Mouse (Mus musculus): ENCODE measurements at regions not wholly inside any gene's neighbourhood (a gene's known extent, or its start where the extent isn't known, plus 50 kb on each side); places are given as distances from the start of the nearest gene placed in this dataset.
"Not testable (repeated sequence)": the region's sequence is repeated elsewhere in the genome, so short reads cannot be mapped to it uniquely, and the experiment has no call there.

DNA sequence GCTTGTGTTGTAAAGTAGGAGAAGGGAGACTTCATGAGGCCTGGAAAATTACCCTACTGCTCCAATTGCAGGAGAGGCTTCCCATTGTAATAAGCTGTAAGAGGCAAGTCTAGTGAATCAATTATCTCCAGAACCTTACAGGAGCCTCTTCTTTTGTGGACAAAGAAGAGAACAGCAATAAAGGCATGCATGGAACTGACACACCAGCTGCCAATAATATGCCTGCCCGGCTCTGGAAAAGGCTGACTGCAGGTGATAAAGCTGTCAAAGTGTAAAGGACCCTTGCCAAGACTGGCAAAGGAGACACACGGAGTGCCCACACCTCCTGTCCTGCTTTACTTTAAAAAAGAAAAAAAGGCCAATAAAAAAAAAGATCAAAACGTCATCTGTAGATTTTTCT is 209.0 kb downstream of the Faxc start:
- H3K36me3 ChIP-seq (replicated peaks), result no peaks in the 10 kb centered on the region
- H3K9ac ChIP-seq, result no peak overlapping the region
- no peak for ATAC-seq (replicated peaks)
- no peaks in the 10 kb centered on the region; the same call in 1 of the 2 replicates for H3K4me1 ChIP-seq
- no peak overlapping the region for H3K27ac ChIP-seq
- no peaks in the 10 kb centered on the region for H3K9me3 ChIP-seq
- H3K4me3 ChIP-seq, result no peak overlapping the region
- 39% methylated on average over 3 of the region's 3 CpGs for WGBS
- no peaks in the 10 kb centered on the region for H3K27me3 ChIP-seq (replicated peaks)
- H3K4me2 ChIP-seq, result no peak overlapping the region

DNA sequence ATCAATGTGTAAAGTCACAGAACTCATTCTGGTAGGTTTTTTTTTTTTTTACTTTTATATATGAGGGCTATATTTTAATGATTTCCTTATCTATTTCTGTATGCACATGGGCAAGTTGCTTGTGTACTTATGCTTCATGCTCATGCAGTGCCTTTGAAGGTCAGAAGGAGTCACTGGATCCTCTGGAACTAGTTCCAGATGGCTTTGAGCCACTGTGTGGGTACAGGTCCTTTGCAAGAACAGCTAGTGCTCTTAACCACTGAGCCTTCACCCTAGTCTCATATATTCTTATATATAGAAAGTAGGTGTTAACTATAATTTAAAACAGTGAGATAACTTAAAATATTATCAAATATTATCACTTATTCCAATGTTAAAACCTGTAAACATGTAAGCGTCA is 212.4 kb downstream of the Faxc start:
- no peaks in the 10 kb centered on the region for H3K9me3 ChIP-seq
- no peak overlapping the region for H3K9ac ChIP-seq
- WGBS, result 98% methylated on average over 1 of the region's 1 CpGs
- no peak overlapping the region for H3K4me2 ChIP-seq
- H3K27ac ChIP-seq, result no peak overlapping the region
- H3K27me3 ChIP-seq (replicated peaks), result no peaks in the 10 kb centered on the region
- no peak for ATAC-seq (replicated peaks)
- no peaks in the 10 kb centered on the region for H3K36me3 ChIP-seq (replicated peaks)
- H3K4me1 ChIP-seq, result no peaks in the 10 kb centered on the region; the same call in 1 of the 2 replicates
- no peak overlapping the region for H3K4me3 ChIP-seq

DNA sequence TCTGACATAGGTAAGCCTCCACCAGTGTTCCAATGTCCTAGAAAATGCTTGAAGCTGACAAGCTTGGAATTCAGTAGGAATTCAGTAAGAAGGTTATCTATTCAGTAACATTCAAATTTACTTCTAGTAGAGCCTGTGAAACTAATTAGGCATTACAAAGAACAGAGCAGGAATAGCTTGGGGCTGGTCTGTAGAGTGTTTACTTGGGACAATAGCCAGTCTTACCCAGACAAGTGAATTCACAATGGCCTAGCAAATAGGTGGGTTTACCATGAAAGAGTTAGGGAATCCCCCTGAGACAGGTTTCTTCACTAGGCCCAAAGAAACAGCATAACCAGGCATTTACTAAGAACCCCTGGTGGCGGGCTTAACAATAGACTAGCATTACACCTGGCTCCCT is 212.5 kb upstream of the Fbxl4 start:
- not testable (repeated sequence) for H3K9me3 ChIP-seq; H3K9ac ChIP-seq; H3K36me3 ChIP-seq (replicated peaks); H3K27ac ChIP-seq; H3K27me3 ChIP-seq (replicated peaks); H3K4me2 ChIP-seq; ATAC-seq (replicated peaks); H3K4me1 ChIP-seq; H3K4me3 ChIP-seq
- 69% methylated on average over 1 of the region's 1 CpGs for WGBS

DNA sequence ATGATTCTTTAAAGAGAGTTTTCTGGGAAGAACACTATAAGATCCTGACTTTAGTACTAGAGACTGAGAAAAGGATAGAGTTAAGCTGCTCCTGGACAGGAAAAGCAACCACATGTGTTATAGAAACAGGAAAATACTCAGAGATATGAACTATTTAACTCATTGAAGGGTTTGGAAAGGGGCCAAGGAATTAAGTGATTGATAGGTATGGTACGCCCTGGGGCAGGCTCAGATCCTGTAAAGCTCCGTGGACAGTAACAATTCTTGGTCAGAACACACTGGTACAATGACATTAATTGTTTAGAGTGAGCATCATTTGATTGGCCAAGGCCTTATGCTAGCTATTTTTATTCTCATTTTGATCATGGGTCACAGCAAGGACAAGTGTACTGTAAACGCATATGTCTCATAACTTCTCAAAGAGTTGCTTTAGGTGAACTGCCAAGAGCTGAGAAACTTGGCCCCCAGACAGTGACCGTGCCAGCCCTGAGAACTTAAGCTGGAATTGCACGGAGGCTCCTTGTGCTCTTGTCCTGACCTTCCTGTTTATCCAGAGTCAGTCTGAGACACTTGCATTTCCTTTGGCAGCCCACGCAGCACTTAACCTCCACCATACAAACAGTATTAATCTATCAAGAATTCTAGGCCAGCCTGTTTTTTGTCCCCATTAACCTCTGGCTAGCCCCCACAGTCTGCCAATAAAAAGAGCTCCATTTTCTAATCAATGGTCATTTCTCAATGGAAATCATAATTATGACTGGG is 210.5 kb upstream of the Fbxl4 start:
- no peaks in the 10 kb centered on the region for H3K27me3 ChIP-seq (replicated peaks)
- no peak overlapping the region for H3K4me2 ChIP-seq
- no peak overlapping the region for H3K9ac ChIP-seq
- H3K9me3 ChIP-seq, result no peaks in the 10 kb centered on the region
- no peak for ATAC-seq (replicated peaks)
- no peaks in the 10 kb centered on the region for H3K36me3 ChIP-seq (replicated peaks)
- WGBS, result 74% methylated on average over 6 of the region's 6 CpGs
- H3K27ac ChIP-seq, result no peak overlapping the region
- peaks cover 9% of the 10 kb centered on the region for H3K4me1 ChIP-seq
- no peak overlapping the region for H3K4me3 ChIP-seq

DNA sequence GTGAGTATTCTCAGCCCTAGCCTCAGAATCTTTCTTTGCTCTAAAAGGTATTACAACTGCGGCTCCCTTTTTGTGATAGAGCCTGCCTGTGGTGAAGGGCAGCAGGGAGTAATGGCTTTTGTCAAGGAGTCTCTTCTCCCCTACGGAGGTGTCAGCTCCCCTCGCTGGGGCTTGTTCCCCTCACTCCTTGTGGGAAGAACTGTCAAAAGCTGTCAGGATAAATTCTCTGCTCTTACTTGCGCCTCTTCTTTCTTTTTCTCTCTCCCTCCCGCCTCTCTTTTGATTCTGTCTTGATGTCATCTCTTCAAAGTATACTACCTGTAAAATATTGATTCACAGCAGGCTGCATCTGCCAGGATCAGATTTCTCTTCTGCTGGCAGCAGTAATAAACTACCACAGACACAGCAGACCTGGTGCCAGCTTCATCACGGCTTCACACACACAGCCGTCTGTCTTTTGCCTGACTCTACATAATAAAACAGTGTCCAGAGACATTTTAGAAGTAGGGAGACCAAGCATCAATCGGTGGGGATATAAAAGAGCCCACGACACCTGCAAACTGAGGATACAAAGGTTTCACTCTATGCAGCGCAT is 205.3 kb upstream of the Fbxl4 start:
- Histone ChIP-seq H3K27ac (peak overlapping the region; percentile 61), H3K36me3 (replicated peaks) (no peaks in the 10 kb centered on the region), H3K9me3 (no peaks in the 10 kb centered on the region), H3K9ac (no peak overlapping the region), H3K4me2 (peak overlapping the region; percentile 16; the same call in 1 of the 2 replicates), H3K4me3 (no peak overlapping the region), H3K27me3 (replicated peaks) (no peaks in the 10 kb centered on the region), H3K4me1 (peaks cover 23% of the 10 kb centered on the region)
- ATAC-seq (replicated peaks), result peak; percentile 65
- WGBS, result 23% methylated on average over 10 of the region's 10 CpGs

DNA sequence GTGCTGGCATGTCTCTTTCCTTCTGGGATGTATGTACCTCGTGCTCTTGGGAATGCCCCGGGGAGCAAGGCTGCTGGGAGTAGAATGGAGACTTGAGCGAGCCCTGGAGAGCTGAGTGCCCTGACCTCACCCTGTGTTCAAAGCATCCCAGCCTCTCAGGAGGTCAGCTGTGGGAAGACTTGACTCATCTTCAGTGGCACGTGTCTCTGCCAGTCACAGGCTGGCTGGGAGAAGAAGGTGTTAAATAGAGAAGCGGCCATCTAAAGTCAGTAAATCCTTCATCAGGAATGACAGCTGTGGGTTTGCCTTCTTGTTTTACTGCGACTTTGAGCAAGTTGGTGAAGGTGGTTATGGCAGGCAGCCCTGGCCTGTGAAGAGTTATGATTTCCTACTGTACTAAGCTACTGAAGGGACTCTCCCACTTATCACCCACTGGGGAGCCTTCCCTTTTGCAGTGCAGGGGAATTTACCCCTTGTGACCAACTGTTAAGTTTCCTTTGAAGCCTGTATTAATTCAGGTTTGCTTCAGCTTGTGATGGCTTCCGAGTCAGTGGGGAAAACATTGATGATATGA is 204.3 kb upstream of the Fbxl4 start:
- peak overlapping the region; percentile 37; the same call in 1 of the 2 replicates for H3K27ac ChIP-seq
- 45% methylated on average over 7 of the region's 7 CpGs for WGBS
- no peaks in the 10 kb centered on the region for H3K9me3 ChIP-seq
- no peaks in the 10 kb centered on the region for H3K27me3 ChIP-seq (replicated peaks)
- peaks cover 23% of the 10 kb centered on the region for H3K4me1 ChIP-seq
- ATAC-seq (replicated peaks), result peak; percentile 50
- H3K36me3 ChIP-seq (replicated peaks), result no peaks in the 10 kb centered on the region
- no peak overlapping the region for H3K4me3 ChIP-seq
- H3K4me2 ChIP-seq, result no peak overlapping the region
- no peak overlapping the region for H3K9ac ChIP-seq

DNA sequence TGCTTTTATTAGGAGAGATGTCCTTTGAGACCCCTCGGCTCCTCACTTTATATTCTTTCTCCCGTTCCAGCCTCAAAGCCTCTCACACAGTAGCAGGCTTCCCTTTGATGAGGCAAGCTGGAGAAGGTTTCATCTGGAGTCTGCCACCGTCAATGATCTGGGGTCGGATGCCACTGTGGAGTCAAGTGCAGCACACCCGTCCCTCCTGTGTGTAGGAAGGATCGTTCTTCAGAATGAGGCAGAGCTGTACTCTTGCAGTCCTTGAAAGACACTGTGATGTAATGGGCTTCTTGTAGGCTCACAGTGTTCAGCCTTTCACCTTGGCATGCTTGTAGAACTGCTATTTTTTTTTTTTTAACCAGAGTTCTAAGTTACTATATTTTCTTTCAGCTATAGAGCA is 203.7 kb upstream of the Fbxl4 start:
- no peak overlapping the region for H3K4me2 ChIP-seq
- no peaks in the 10 kb centered on the region for H3K9me3 ChIP-seq
- H3K9ac ChIP-seq, result no peak overlapping the region
- ATAC-seq (replicated peaks), result peak; percentile 59
- H3K4me1 ChIP-seq, result peaks cover 23% of the 10 kb centered on the region
- H3K4me3 ChIP-seq, result no peak overlapping the region
- H3K36me3 ChIP-seq (replicated peaks), result no peaks in the 10 kb centered on the region
- H3K27me3 ChIP-seq (replicated peaks), result no peaks in the 10 kb centered on the region
- WGBS, result 50% methylated on average over 6 of the region's 6 CpGs
- H3K27ac ChIP-seq, result no peak overlapping the region

DNA sequence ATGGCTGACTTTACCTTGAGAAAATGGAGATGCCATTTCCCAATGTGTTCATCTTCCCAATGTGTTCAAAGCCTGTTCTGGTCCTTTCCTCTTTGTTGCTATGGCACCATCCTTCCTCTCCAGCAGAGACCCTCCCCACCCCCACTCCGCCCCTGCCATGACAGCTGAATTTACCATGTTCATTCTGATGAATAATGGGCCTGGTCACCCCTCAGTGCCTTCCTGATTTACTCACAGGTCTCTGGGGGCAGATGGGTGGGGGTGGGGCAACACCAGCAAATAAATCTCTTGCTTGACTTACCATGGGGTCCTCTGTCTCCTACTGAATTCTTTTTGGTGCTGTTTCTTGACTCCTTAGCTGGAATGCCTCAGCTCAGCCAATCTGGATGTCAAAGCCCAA is 170.9 kb upstream of the Fbxl4 start:
- WGBS, result 70% methylated on average over 1 of the region's 1 CpGs

DNA sequence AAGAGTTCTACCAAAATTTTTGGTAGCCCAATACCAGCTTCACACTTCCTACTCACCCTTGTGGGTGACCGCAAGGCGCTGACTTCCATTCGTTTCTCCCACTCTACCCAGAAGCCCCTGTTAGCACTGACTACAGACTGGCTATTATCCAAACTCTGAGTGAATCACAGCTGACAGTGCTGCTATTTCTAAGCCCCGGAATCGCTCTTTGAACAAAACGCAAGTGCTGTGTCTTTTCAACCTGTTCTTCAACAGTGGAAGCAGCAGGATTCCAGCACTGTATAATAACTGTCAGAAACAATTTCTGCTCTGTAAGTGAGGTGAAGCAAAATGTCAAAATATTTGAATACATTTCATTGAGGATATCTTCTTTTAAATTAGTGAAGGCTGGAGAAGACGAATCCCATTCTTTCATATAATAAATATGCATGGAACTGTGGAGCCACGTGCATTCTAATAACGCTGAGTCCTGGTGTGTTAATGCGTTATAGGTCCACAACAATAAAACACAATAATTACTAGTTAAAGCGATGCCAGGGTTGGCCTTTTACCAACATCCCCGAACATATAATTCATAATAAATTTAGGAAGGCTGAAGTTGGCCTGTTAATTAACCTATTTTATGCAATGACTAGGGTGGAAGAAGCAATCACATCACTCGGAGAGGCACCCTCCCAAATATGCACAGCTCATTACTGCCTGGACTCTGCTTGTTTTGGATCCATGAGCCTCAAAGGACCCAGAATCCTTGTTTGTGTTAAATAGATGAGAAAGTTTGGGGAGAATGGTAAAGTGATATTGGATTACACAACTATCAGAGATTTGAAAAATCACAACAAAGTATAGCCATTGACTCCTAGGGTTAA is 169.0 kb upstream of the Fbxl4 start:
- Histone ChIP-seq H3K27me3 (replicated peaks) (no peaks in the 10 kb centered on the region), H3K9me3 (no peaks in the 10 kb centered on the region), H3K27ac (0 out of 2 replicates have a peak overlapping the region, but pooled peaks have one; percentile 39), H3K9ac (no peak overlapping the region), H3K36me3 (replicated peaks) (no peaks in the 10 kb centered on the region), H3K4me3 (no peak overlapping the region), H3K4me1 (peaks cover 8% of the 10 kb centered on the region; the same call in 1 of the 2 replicates), H3K4me2 (peak overlapping the region; percentile 14; the same call in 1 of the 2 replicates)
- WGBS, result 35% methylated on average over 13 of the region's 13 CpGs
- ATAC-seq (replicated peaks), result peak; percentile 78

More for the DNA sequence above, 170.9 kb upstream of the Fbxl4 start:
- H3K27me3 ChIP-seq (replicated peaks), result no peaks in the 10 kb centered on the region
- no peaks in the 10 kb centered on the region for H3K9me3 ChIP-seq
- H3K27ac ChIP-seq, result no peak overlapping the region
- peaks cover 8% of the 10 kb centered on the region; the same call in 1 of the 2 replicates for H3K4me1 ChIP-seq
- H3K9ac ChIP-seq, result no peak overlapping the region
- H3K4me3 ChIP-seq, result no peak overlapping the region
- ATAC-seq (replicated peaks), result no peak; the same call in 1 of the 2 replicates
- H3K36me3 ChIP-seq (replicated peaks), result no peaks in the 10 kb centered on the region
- no peak overlapping the region for H3K4me2 ChIP-seq

DNA sequence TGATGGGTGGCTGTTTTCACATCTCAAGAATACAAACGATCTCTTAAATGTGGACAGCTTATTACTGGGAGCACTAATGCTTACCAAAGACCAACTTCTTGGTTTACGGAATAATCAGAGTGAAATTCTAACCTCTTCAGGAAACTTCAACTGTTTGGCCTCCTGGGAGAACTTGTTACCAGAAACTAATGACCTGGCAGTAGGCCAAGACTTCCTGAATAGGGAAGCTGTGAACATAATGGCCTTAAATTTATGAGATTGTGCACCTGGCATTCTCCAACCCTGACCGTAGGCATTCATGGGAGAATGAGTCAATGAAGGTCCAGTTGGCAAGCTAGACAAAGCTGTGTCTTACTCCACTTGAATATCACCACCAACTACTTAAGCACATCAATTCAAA is 160.8 kb upstream of the Fbxl4 start:
- no peaks in the 10 kb centered on the region for H3K27me3 ChIP-seq (replicated peaks)
- ATAC-seq (replicated peaks), result no peak
- WGBS, result 69% methylated on average over 3 of the region's 3 CpGs
- H3K4me3 ChIP-seq, result no peak overlapping the region
- H3K9me3 ChIP-seq, result no peaks in the 10 kb centered on the region
- H3K27ac ChIP-seq, result no peak overlapping the region
- H3K4me2 ChIP-seq, result no peak overlapping the region
- H3K36me3 ChIP-seq (replicated peaks), result no peaks in the 10 kb centered on the region
- no peak overlapping the region for H3K9ac ChIP-seq
- no peaks in the 10 kb centered on the region for H3K4me1 ChIP-seq

DNA sequence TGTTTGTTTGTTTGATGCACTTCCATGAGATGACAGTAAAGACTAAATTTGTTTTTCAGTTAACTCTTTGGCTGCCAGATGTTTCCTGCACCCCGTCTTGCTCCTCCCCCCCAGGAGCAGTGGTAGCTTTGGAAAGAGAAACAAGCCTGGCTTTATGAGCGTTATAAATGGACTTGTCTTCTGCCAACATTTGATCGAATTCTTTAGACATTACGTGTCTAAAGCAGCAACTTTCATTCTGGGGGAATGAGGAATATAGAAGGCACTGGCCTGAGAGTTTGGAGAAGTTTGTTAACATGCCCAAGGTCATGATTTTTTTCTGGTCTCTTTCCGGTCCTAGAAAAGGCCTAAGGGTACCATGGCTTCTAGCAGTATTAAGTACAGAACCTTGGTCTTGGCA is 148.8 kb upstream of the Fbxl4 start:
- ATAC-seq (replicated peaks), result no peak
- 91% methylated on average over 5 of the region's 5 CpGs for WGBS
- H3K36me3 ChIP-seq (replicated peaks), result no peaks in the 10 kb centered on the region
- H3K9me3 ChIP-seq, result no peaks in the 10 kb centered on the region
- H3K4me2 ChIP-seq, result no peak overlapping the region
- no peak overlapping the region for H3K9ac ChIP-seq
- H3K27ac ChIP-seq, result no peak overlapping the region
- H3K4me3 ChIP-seq, result no peak overlapping the region
- no peaks in the 10 kb centered on the region for H3K27me3 ChIP-seq (replicated peaks)
- H3K4me1 ChIP-seq, result no peaks in the 10 kb centered on the region

DNA sequence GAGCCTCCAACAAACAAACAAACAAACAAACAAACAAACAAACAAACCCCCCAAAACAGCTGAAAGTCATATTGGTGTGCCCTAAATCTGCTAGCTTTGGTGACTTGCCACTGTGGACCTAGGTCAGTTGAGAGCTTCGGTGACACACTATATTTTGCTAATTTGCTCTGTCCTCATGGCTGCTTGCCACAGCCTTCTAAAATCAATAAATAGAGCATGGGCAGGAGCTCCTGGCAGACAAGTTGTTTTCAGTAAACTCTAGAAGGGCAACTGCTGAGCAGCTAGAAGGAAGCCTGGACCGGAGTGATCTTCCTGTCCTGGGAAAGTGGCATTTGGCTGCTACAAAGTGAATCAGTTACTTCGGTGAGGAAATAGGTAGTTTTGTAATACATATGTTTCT is 119.7 kb upstream of the Fbxl4 start:
- no peak overlapping the region for H3K4me3 ChIP-seq
- no peak overlapping the region for H3K4me2 ChIP-seq
- 88% methylated on average over 3 of the region's 3 CpGs for WGBS
- no peaks in the 10 kb centered on the region for H3K9me3 ChIP-seq
- H3K36me3 ChIP-seq (replicated peaks), result no peaks in the 10 kb centered on the region
- H3K4me1 ChIP-seq, result no peaks in the 10 kb centered on the region
- no peak for ATAC-seq (replicated peaks)
- no peaks in the 10 kb centered on the region for H3K27me3 ChIP-seq (replicated peaks)
- H3K27ac ChIP-seq, result no peak overlapping the region
- H3K9ac ChIP-seq, result no peak overlapping the region
